Mouse (Mus musculus) midbrain, embryonic 11.5 days (tissue): ENCODE measurements around the gene Klhl7. TPM values are rescaled to one million over a fixed set of nuclear protein-coding genes. Genes with fewer than 3 reads are reported as not detected.

Source experiments
- ATAC-seq: fragments of 200-750 bp; cut with Nextera tagmentation; 2 replicates; pipeline ENCODE4 v1.8.0; 2017; ENCODE audit warnings: moderate TSS enrichment, moderate library complexity; ENCODE audit not compliant: low FRiP score
- DNase-seq: peaks from one replicate; pipeline ENCODE4 v3.0.0; 2015; ENCODE audit warnings: low spot score; ENCODE audit errors: missing footprints
- H3K27ac ChIP-seq: fragments of 300-500 bp; sonication (generic); 2 replicates; pipeline ENCODE4 v1.5.1; 2014; ENCODE audit warnings: low read depth, low read length
- H3K27me3 ChIP-seq: fragments of 300-500 bp; sonication (generic); 2 replicates; pipeline ENCODE4 v1.6.1; 2014; ENCODE audit warnings: mild to moderate bottlenecking, low read length, moderate library complexity, mixed read lengths; ENCODE audit not compliant: control insufficient read depth, insufficient read depth
- H3K36me3 ChIP-seq: fragments of 300-500 bp; sonication (generic); 2 replicates; pipeline ENCODE4 v1.6.1; 2014; ENCODE audit warnings: mild to moderate bottlenecking, low read length, moderate library complexity, mixed read lengths; ENCODE audit not compliant: control insufficient read depth, insufficient read depth
- H3K4me1 ChIP-seq: fragments of 300-500 bp; sonication (generic); 2 replicates; pipeline ENCODE4 v1.6.1; 2014; ENCODE audit warnings: low read length; ENCODE audit not compliant: control insufficient read depth, insufficient read depth
- H3K4me2 ChIP-seq: fragments of 300-500 bp; sonication (generic); 2 replicates; pipeline ENCODE4 v1.6.1; 2014; ENCODE audit warnings: mild to moderate bottlenecking, moderate library complexity
- H3K4me3 ChIP-seq: fragments of 300-500 bp; sonication (generic); 2 replicates; pipeline ENCODE4 v1.5.1; 2014; ENCODE audit warnings: low read depth, low read length
- H3K9ac ChIP-seq: fragments of 300-500 bp; sonication (generic); 2 replicates; pipeline ENCODE4 v1.6.1; 2014; ENCODE audit warnings: low read length
- H3K9me3 ChIP-seq: fragments of 300-500 bp; sonication (generic); 2 replicates; pipeline ENCODE4 v1.6.1; 2016; ENCODE audit warnings: low read length; ENCODE audit not compliant: control insufficient read depth
- WGBS: fragments of 180-500 bp; shearing (Covaris S2); extraction: QIAGEN DNeasy Blood & Tissue Kit; methylation state at CpG from one replicate; pipeline ENCODE4 v1.1.7; 2014; 5-methylcytosine and 5-hydroxymethylcytosine counted together
- polyA plus RNA-seq: library from polyadenylated mRNA; unstranded; fragments of >200 nt; fragmentation: Nextera tagmentation; extraction: Ambion mirVana; gene quantifications from 2 replicates; pipeline ENCODE4 v1.2.1, GENCODE M21; 2014

Klhl7 gene
- 116 and 123 TPM in 2 replicates for polyA plus RNA-seq

DNA sequence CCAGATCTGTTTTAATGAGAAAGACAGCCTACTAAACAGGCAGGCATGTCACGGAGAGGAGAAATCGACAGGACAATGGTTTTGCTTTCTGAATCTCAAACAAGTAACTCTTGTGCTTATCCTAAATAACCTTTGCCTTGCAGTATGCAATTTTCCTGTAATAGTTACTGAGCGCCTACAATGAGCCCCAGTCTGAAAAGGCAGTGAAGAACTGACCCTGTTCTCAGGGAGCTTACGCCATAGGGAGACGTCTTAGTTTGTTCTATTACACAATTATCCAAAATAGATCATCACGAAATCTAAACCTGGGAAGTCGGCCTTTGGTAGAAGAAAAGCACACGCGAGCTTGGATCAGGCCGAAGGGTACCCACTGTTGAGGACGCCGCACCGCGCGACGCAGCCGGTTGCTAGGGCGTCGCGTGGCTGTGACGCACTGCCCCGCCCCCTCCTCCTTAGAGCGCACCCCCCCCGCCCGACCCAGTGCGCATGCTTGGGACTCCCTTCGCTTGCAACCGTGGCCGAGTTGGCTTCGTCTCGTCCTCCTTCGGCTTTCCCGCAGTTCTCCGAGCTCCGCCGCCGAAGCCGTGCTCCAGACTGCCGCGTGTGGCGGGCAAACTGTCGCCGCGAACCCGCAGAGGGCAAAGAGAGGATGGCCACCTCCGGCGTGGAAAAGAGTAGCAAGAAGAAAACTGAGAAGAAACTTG is at the start of gene Klhl7:
TSS of gene Klhl7 (plus strand) at position 500 of the 704 bp plus-strand sequence.
- H3K4me1 ChIP-seq: peaks cover 9% of the 10 kb centered on the region; the same call in 1 of the 2 replicates
- ATAC-seq (peak; percentile 94), DNase-seq (peak; percentile 99)
- H3K27me3 ChIP-seq: no peaks in the 10 kb centered on the region
- H3K9me3 ChIP-seq: no peaks in the 10 kb centered on the region
- H3K9ac ChIP-seq: peak within 1 kb of the TSS; percentile 92
- peak within 1 kb of the TSS; percentile 91 for H3K27ac ChIP-seq
- WGBS: 2% methylated on average over 47 of the region's 47 CpGs
- peak within 1 kb of the TSS; percentile 76 for H3K4me3 ChIP-seq
- H3K4me2 ChIP-seq: peak within 1 kb of the TSS; percentile 64
- H3K36me3 ChIP-seq: no peaks in the 10 kb centered on the region

GRCm38 (mm10) chr5:24051755-24052675 is 48.4 kb upstream of the Klhl7 start:
- Histone ChIP-seq H3K36me3 (no peaks in the 10 kb centered on the region), H3K4me3 (no peak overlapping the region), H3K4me2 (no peak overlapping the region), H3K9ac (no peak overlapping the region), H3K9me3 (no peaks in the 10 kb centered on the region), H3K27me3 (no peaks in the 10 kb centered on the region), H3K27ac (no peak overlapping the region), H3K4me1 (no peaks in the 10 kb centered on the region)
- ATAC-seq: no peak
- no peak for DNase-seq
- WGBS: 69% methylated on average over 16 of the region's 16 CpGs

DNA sequence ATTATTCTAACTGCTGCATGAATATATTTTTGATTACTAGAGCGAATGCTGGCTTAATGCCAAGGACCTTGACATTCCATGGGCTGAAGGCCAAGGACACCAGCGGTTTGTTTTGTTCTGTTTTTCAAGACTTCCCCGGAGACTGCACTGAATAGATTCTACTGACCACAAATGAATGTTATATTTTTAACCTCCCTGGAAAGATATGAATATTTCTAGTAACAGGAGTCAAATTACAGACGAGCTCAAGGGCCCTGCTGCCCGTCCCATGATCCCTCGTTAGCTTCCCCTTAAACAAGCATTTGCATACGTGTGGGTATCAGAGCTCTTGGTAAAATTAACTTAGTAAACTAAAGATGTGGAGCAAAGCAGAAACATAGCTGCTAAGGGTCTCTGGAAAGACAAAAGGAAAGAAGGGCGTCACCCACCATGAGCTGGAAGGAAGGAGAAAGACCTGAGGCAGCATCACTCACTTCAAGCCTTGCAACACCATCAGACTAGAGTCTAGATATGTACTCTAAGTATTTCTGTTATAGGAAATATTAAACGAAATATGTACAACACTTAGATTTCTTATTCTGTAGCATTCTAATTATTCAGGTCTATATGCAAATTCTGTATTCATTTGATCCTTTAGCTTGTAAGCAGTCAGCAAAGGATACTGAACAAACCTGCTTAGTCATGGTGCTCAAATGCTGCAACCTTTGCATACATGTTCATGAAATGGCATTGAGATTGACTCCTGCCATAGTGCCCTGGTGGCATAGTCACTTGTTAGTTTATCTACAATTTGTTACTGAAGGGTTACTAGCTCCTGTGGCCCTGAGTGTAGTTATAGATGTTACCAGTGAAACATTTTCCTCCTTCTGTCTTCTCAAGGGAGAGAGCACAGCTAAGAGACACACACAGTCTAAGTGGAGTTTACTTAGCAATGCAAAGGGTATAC is 46.9 kb upstream of the Klhl7 start:
- H3K27ac ChIP-seq: no peak overlapping the region
- H3K36me3 ChIP-seq: no peaks in the 10 kb centered on the region
- H3K9me3 ChIP-seq: no peaks in the 10 kb centered on the region
- H3K4me2 ChIP-seq: no peak overlapping the region
- H3K27me3 ChIP-seq: no peaks in the 10 kb centered on the region
- DNase-seq (no peak), ATAC-seq (no peak)
- no peak overlapping the region for H3K4me3 ChIP-seq
- H3K9ac ChIP-seq: no peak overlapping the region
- H3K4me1 ChIP-seq: no peaks in the 10 kb centered on the region
- 82% methylated on average over 9 of the region's 9 CpGs for WGBS

- ATAC-seq (no peak), DNase-seq (no peak)
- no peaks in the 10 kb centered on the region for H3K9me3 ChIP-seq
Observed at GRCm38 (mm10) chr5:24054382-24054781, 46.0 kb upstream of the Klhl7 start.

GRCm38 (mm10) chr5:24056865-24057264 is 43.5 kb upstream of the Klhl7 start:
- DNase-seq (no peak), ATAC-seq (no peak)
- Histone ChIP-seq H3K4me2 (no peak overlapping the region), H3K4me3 (no peak overlapping the region), H3K27ac (no peak overlapping the region), H3K27me3 (no peaks in the 10 kb centered on the region), H3K36me3 (no peaks in the 10 kb centered on the region), H3K4me1 (no peaks in the 10 kb centered on the region), H3K9ac (no peak overlapping the region), H3K9me3 (no peaks in the 10 kb centered on the region)
- WGBS: 91% methylated on average over 2 of the region's 2 CpGs

More at GRCm38 (mm10) chr5:24054382-24054781, 46.0 kb upstream of the Klhl7 start:
- no peaks in the 10 kb centered on the region for H3K36me3 ChIP-seq
- H3K27me3 ChIP-seq: no peaks in the 10 kb centered on the region
- H3K4me1 ChIP-seq: no peaks in the 10 kb centered on the region
- H3K4me2 ChIP-seq: no peak overlapping the region
- no peak overlapping the region for H3K4me3 ChIP-seq
- H3K9ac ChIP-seq: no peak overlapping the region
- no peak overlapping the region for H3K27ac ChIP-seq
- 89% methylated on average over 3 of the region's 3 CpGs for WGBS

GRCm38 (mm10) chr5:24057592-24057991 is 42.8 kb upstream of the Klhl7 start:
- no peak for ATAC-seq
- no peaks in the 10 kb centered on the region for H3K4me1 ChIP-seq
- H3K36me3 ChIP-seq: no peaks in the 10 kb centered on the region
- H3K27ac ChIP-seq: no peak overlapping the region
- WGBS: 74% methylated on average over 3 of the region's 3 CpGs
- no peaks in the 10 kb centered on the region for H3K27me3 ChIP-seq
- no peaks in the 10 kb centered on the region for H3K9me3 ChIP-seq
- H3K4me2 ChIP-seq: no peak overlapping the region
- no peak overlapping the region for H3K4me3 ChIP-seq
- H3K9ac ChIP-seq: no peak overlapping the region
- no peak for DNase-seq

DNA sequence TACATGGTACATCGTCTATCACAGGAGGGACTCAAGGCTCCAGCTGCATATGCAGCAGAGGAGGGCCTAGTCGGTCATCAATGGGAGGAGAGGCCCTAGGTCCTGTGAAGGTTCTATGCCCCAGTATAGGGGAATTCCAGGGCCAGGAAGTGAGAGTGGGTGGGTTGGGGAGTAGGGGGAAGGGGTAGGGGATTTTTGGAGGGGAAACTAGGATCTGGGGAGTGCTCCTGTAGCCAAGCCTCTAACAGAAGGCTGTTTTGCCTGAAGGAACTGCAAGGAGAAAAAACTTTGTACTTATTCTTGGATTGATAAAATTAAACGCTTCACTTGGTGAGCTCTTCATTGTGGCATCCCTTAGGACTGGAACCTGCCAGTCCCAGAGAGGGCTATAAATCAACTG is 39.5 kb upstream of the Klhl7 start:
- Histone ChIP-seq H3K27ac (no peak overlapping the region), H3K4me1 (no peaks in the 10 kb centered on the region), H3K4me2 (no peak overlapping the region), H3K36me3 (no peaks in the 10 kb centered on the region), H3K9me3 (no peaks in the 10 kb centered on the region), H3K4me3 (no peak overlapping the region), H3K27me3 (no peaks in the 10 kb centered on the region), H3K9ac (no peak overlapping the region)
- WGBS: 77% methylated on average over 3 of the region's 3 CpGs
- ATAC-seq: no peak
- no peak for DNase-seq

GRCm38 (mm10) chr5:24063034-24063433 is 37.4 kb upstream of the Klhl7 start:
- no peak for DNase-seq
- H3K27ac ChIP-seq: no peak overlapping the region
- no peaks in the 10 kb centered on the region for H3K36me3 ChIP-seq
- no peak overlapping the region for H3K4me3 ChIP-seq
- 85% methylated on average over 6 of the region's 6 CpGs for WGBS
- H3K4me2 ChIP-seq: no peak overlapping the region
- no peak for ATAC-seq
- no peak overlapping the region for H3K9ac ChIP-seq
- H3K9me3 ChIP-seq: no peaks in the 10 kb centered on the region
- no peaks in the 10 kb centered on the region for H3K27me3 ChIP-seq
- H3K4me1 ChIP-seq: no peaks in the 10 kb centered on the region
